Comparison of ENCODE assay signal across 21 mouse cellular contexts in genomic region chr2:24890541-24891447, GRCm38 (mm10). TPM values are rescaled to one million over a fixed set of nuclear protein-coding genes. Genes with fewer than 3 reads are reported as not detected.
A peak's percentile ranks its signal among the peaks of the same experiment; 100 is the strongest.
DNase-seq lines count a peak whose midpoint lies in the region; ATAC-seq and TF ChIP-seq lines count a peak whose summit lies in the region.
"Had no signal": no experiment of that assay in that cellular context is flagged by ENCODE, and none has a peak within 500 bp of the region (broad histone marks: within the 10 kb centered on the region; RNA-seq: fewer than 3 reads in every experiment).

No protein-coding gene starts in this region.

- H3K27me3 ChIP-seq in heart, adult 2 months (ENCODE audit: control insufficient read depth, insufficient read depth, low read length) = no peaks in the 10 kb centered on the region
- no peaks in the 10 kb centered on the region for H3K27me3 ChIP-seq in liver, embryonic 11.5 days (replicated peaks; ENCODE audit: control insufficient read depth, insufficient read depth, low read length)
- H3K27me3 ChIP-seq: forebrain, embryonic 13.5 days; limb, embryonic 13.5 days; midbrain, embryonic 12.5 days; neural tube, embryonic 12.5 days had no signal

- intact Hi-C loops in heart, adult 2 months (cut with DNase I) = no loop called here
- intact Hi-C loops in heart, postnatal 10 days (cut with DNase I) = no loop called here
- intact Hi-C loops in left cerebral cortex, postnatal 25 days (cut with DNase I) = no loop called here

- no peak for TF ChIP-seq CTCF in heart, adult 2 months (IDR thresholded peaks at IDR 0.05)
- TF ChIP-seq CTCF in layer of hippocampus, adult 2 months (conservative IDR thresholded peaks at IDR 0.05) = no peak

- ATAC-seq in liver, embryonic 11.5 days (replicated peaks; ENCODE audit: low FRiP score) = peak; percentile 66; the same call in 1 of the 2 replicates
- ATAC-seq: forebrain, embryonic 13.5 days; hindbrain, embryonic 16.5 days had no signal

- peaks cover 12% of the 10 kb centered on the region for H3K36me3 ChIP-seq in heart, adult 2 months (ENCODE audit: control insufficient read depth, insufficient read depth, low read length)
- H3K36me3 ChIP-seq in liver, embryonic 11.5 days (ENCODE audit: control insufficient read depth, insufficient read depth, low read length) = peaks cover 3% of the 10 kb centered on the region; the same call in 1 of the 2 replicates

- TF ChIP-seq POLR2A in heart, adult 2 months (IDR thresholded peaks at IDR 0.05; ENCODE audit: insufficient read depth, low read depth, low read length) = no peak

- H3K27ac ChIP-seq in heart, adult 2 months = peak overlapping the region; percentile 11; the same call in 1 of the 2 replicates
- 0 out of 2 replicates have a peak overlapping the region, but pooled peaks have one; percentile 23 for H3K27ac ChIP-seq in layer of hippocampus, adult 2 months
- H3K27ac ChIP-seq in liver, embryonic 11.5 days (ENCODE audit: low read depth, low read length) = no peak overlapping the region
- H3K27ac ChIP-seq: forebrain, embryonic 13.5 days; limb, embryonic 13.5 days; midbrain, embryonic 12.5 days; neural tube, embryonic 12.5 days had no signal

- H3K4me3 ChIP-seq in heart, adult 2 months = no peak overlapping the region
- no peak overlapping the region for H3K4me3 ChIP-seq in layer of hippocampus, adult 2 months
- no peak overlapping the region for H3K4me3 ChIP-seq in liver, embryonic 11.5 days (ENCODE audit: low read depth, low read length)
- H3K4me3 ChIP-seq: erythroblast, embryonic 14.5 days; forebrain, embryonic 13.5 days; limb, embryonic 13.5 days; midbrain, embryonic 12.5 days; neural tube, embryonic 12.5 days had no signal

- H3K9me3 ChIP-seq in liver, embryonic 11.5 days (ENCODE audit: control insufficient read depth, low read length) = no peaks in the 10 kb centered on the region
- H3K9me3 ChIP-seq: forebrain, embryonic 13.5 days; limb, embryonic 13.5 days; midbrain, embryonic 12.5 days; neural tube, embryonic 12.5 days had no signal

- peaks cover 6% of the 10 kb centered on the region; the same call in 1 of the 2 replicates for H3K79me2 ChIP-seq in heart, adult 2 months (replicated peaks; ENCODE audit: control insufficient read depth, insufficient read depth, low read length)

- DNase-seq in heart, adult 2 months = no peak
- no peak for DNase-seq in heart, postnatal 10 days
- no peak for DNase-seq in layer of hippocampus, adult 2 months (ENCODE audit: low spot score in 2 of 2)
- DNase-seq in layer of hippocampus, adult 9-10 months (ENCODE audit: low spot score) = no peak
- DNase-seq in liver, embryonic 11.5 days (ENCODE audit: low spot score) = no peak
- DNase-seq in skeletal muscle tissue, adult 2 months (ENCODE audit: low read depth, low spot score) = peak; percentile 31
- DNase-seq in left cerebral cortex, postnatal 25 days (ENCODE audit: low spot score in 2 of 2) = no peak
- DNase-seq in lung, postnatal 10 days = no peak
- DNase-seq: cerebellum, adult 9-10 months; gastrocnemius, postnatal 36 days; kidney, adult 11 months; kidney, postnatal 4 days; lung, embryonic 14.5 days; lung, postnatal 4 days had no signal

- H3K4me2 ChIP-seq in liver, embryonic 11.5 days = no peak overlapping the region
- H3K4me2 ChIP-seq: forebrain, embryonic 13.5 days; heart, embryonic 11.5 days; limb, embryonic 13.5 days; lung, embryonic 14.5 days; midbrain, embryonic 12.5 days; neural tube, embryonic 12.5 days had no signal

- TF ChIP-seq EP300 in heart, adult 2 months (IDR thresholded peaks at IDR 0.05; ENCODE audit: insufficient read depth, low read depth, low read length) = no peak

- WGBS in heart, adult 2 months = 33% methylated on average over 6 of the region's 6 CpGs
- 66% methylated on average over 6 of the region's 6 CpGs for WGBS in liver, embryonic 11.5 days

- H3K4me1 ChIP-seq in heart, adult 2 months (ENCODE audit: control insufficient read depth, insufficient read depth, low read length) = peaks cover 15% of the 10 kb centered on the region
- peaks cover 15% of the 10 kb centered on the region for H3K4me1 ChIP-seq in liver, embryonic 11.5 days (replicated peaks; ENCODE audit: control insufficient read depth, insufficient read depth, low read length)
- H3K4me1 ChIP-seq: limb, embryonic 13.5 days; neural tube, embryonic 12.5 days had no signal

- no peak overlapping the region for H3K9ac ChIP-seq in heart, adult 2 months (ENCODE audit: low read depth, low read length)
- H3K9ac ChIP-seq in liver, embryonic 11.5 days (ENCODE audit: low read depth, low read length) = no peak overlapping the region
- H3K9ac ChIP-seq: forebrain, embryonic 13.5 days; limb, embryonic 13.5 days; lung, embryonic 14.5 days; midbrain, embryonic 12.5 days; neural tube, embryonic 12.5 days had no signal

RNA-seq across cellular contexts. Expression of gene Ehmt1, which starts 28.6 kb away (rescaled TPM):
- 10 to 100 TPM; 29.8 to 33.2 TPM for total RNA-seq in heart, adult 2 months (2021)
- 27.0 and 47.8 TPM in 2 replicates for polyA plus RNA-seq in heart, adult 2 months (2012; rRNA removed)
- total RNA-seq in heart, postnatal 10 days (2021) = 10 to 100 TPM; 51.2 to 57.9 TPM
- total RNA-seq in layer of hippocampus, adult 2 months (2021) = 10 to 100 TPM; 63.3 to 70.0 TPM
- 51.3 and 54.7 TPM in 2 replicates for polyA plus RNA-seq in liver, embryonic 11.5 days (2014; fragmentation: Nextera tagmentation; extraction: Ambion mirVana)
- total RNA-seq in left cerebral cortex, postnatal 25 days (2021) = 10 to 100 TPM; 52.2 to 56.3 TPM

RNA-seq across cellular contexts. Expression of gene Arrdc1, which starts 44.3 kb away (rescaled TPM):
- total RNA-seq in heart, adult 2 months (2021) = 1 to 10 TPM; 4.5 to 5.7 TPM
- polyA plus RNA-seq in heart, adult 2 months (2012; rRNA removed) = 21.8 and 27.1 TPM in 2 replicates
- total RNA-seq in heart, postnatal 10 days (2021) = 10 to 100 TPM; 11.1 to 12.3 TPM
- 10 to 100 TPM; 11.5 to 18.3 TPM for total RNA-seq in layer of hippocampus, adult 2 months (2021)
- 29.8 and 35.2 TPM in 2 replicates for polyA plus RNA-seq in liver, embryonic 11.5 days (2014; fragmentation: Nextera tagmentation; extraction: Ambion mirVana)
- total RNA-seq in left cerebral cortex, postnatal 25 days (2021) = 10 to 100 TPM; 12.8 to 15.5 TPM

RNA-seq across cellular contexts. Expression of gene Zmynd19, which starts 58.8 kb away (rescaled TPM):
- 10 to 100 TPM; 16.7 to 17.5 TPM for total RNA-seq in heart, adult 2 months (2021)
- polyA plus RNA-seq in heart, adult 2 months (2012; rRNA removed) = 6.4 and 10.0 TPM in 2 replicates
- 10 to 100 TPM; 19.7 to 24.2 TPM for total RNA-seq in heart, postnatal 10 days (2021)
- total RNA-seq in layer of hippocampus, adult 2 months (2021) = 10 to 100 TPM; 35.0 to 36.2 TPM
- 46.0 and 47.3 TPM in 2 replicates for polyA plus RNA-seq in liver, embryonic 11.5 days (2014; fragmentation: Nextera tagmentation; extraction: Ambion mirVana)
- 10 to 100 TPM; 36.8 to 39.4 TPM for total RNA-seq in left cerebral cortex, postnatal 25 days (2021)
